Mouse (Mus musculus): ENCODE results near the gene Bub1b. TPM values are rescaled to one million over a fixed set of nuclear protein-coding genes. Genes with fewer than 3 reads are reported as not detected.

Gene Bub1b
- 9.4 TPM for polyA plus RNA-seq (2017; shearing (Covaris generic))

GRCm38 (mm10) chr2:118597673-118598568, at the start of gene Bub1b:
Gene Bub1b, plus strand, starts transcription at chr2:118598211.

GRCm38 (mm10) chr2:118549507-118550473, 48.2 kb upstream of the Bub1b start, which contains the start of gene Bmf:
Gene Bmf, minus strand, starts transcription at chr2:118549687.

GRCm38 (mm10) chr2:118662902-118663803, 65.1 kb downstream of the Bub1b start, which contains the start of gene Pak6:
Gene Pak6, plus strand, starts transcription at chr2:118663303.

Other genes starting within 250 kb of the Bub1b start
- gene Gpr176, start 224.8 kb upstream of the Bub1b start, polyA plus RNA-seq (2017; shearing (Covaris generic)), result not detected
- gene Eif2ak4, start 209.6 kb upstream of the Bub1b start, polyA plus RNA-seq (2017; shearing (Covaris generic)), result 13.8 TPM
- 338 TPM for gene Srp14, start 118.5 kb upstream of the Bub1b start, polyA plus RNA-seq (2017; shearing (Covaris generic))
- gene Bmf, start 48.5 kb upstream of the Bub1b start, polyA plus RNA-seq (2017; shearing (Covaris generic)), result 2.8 TPM
- 0.07 TPM for gene Pak6, start 65.1 kb downstream of the Bub1b start, polyA plus RNA-seq (2017; shearing (Covaris generic))
- not detected for gene Ankrd63, start 105.8 kb downstream of the Bub1b start, polyA plus RNA-seq (2017; shearing (Covaris generic))
- 47.4 TPM for gene Plcb2, start 130.2 kb downstream of the Bub1b start, polyA plus RNA-seq (2017; shearing (Covaris generic))
- 3.2 TPM for gene Inafm2, start 147.5 kb downstream of the Bub1b start, polyA plus RNA-seq (2017; shearing (Covaris generic))
- gene Ccdc9b, start 164.4 kb downstream of the Bub1b start, polyA plus RNA-seq (2017; shearing (Covaris generic)), result not detected
- gene Phgr1, start 174.6 kb downstream of the Bub1b start, polyA plus RNA-seq (2017; shearing (Covaris generic)), result not detected
- gene Disp2, start 181.5 kb downstream of the Bub1b start, polyA plus RNA-seq (2017; shearing (Covaris generic)), result not detected
- 13.7 TPM for gene Knstrn, start 215.8 kb downstream of the Bub1b start, polyA plus RNA-seq (2017; shearing (Covaris generic))

Data from inflammation-experienced regulatory T-cells, adult 16 weeks (primary cell).